Mouse (Mus musculus): Measurements from ENCODE around the gene Ikzf2.

- no peak for TF ChIP-seq POLR2A (IDR thresholded peaks at IDR 0.05; ENCODE audit: insufficient read depth, low read length)
- TF ChIP-seq CTCF (IDR thresholded peaks at IDR 0.05; ENCODE audit: low read depth, low read length) = no peak
Measured at GRCm38 (mm10) chr1:69729729-69730128, 42.7 kb upstream of the Ikzf2 start.

All from ES-Bruce4 (cell line).